Mouse (Mus musculus) brain, embryonic 18.5 days (tissue): ENCODE results near the gene Olfr287.

ENCODE experiments used
- DNase-seq: peaks from one replicate; pipeline ENCODE4 v3.0.0-alpha.2; 2012; ENCODE audit warnings: low read depth, low spot score

The Olfr287 gene

DNA sequence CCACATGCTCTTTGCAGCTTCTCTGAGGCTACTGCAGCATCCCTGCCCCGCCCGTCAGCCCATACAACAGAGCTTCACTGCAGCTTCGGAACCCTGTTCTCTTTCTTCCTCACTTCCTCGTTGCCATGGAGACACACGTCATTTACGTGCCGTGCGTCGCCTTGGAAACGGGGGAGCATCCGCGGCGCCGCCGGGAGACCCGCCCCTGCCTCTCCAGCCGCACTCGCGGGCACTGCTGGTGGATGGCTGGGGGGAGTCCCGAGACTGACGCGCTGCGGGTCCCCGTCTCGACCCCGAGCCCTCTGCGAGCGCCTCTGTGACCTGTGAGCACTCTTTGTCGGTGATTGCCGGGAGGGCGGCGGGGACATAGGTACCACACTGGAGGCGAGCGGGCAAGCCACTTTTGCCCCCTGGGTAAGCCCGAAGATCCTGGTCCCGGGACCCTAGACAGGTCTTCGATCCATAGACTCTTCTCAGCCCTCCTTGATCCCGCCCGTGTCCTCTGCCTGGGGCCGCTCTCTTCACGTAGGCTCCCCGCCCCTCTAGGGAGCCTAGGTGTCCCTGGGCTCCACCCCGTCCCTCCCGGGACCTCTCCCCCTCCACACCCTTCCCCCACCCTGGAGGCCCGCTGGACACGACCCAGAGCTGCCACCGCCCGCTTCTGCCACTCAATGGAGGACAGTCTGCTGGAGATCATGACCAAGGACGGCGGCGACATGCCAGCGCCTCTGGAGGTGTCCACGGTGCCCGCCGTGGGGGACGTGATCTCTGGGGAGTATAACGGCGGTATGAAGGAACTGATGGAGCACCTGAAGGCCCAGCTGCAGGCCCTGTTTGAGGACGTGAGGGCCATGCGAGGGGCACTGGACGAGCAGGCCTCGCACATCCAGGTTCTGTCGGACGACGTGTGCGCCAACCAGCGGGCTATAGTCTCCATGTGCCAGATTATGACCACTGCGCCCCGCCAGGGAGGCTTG is 52.9 kb downstream of the Olfr287 start:
- DNase-seq = peak; percentile 95

DNA sequence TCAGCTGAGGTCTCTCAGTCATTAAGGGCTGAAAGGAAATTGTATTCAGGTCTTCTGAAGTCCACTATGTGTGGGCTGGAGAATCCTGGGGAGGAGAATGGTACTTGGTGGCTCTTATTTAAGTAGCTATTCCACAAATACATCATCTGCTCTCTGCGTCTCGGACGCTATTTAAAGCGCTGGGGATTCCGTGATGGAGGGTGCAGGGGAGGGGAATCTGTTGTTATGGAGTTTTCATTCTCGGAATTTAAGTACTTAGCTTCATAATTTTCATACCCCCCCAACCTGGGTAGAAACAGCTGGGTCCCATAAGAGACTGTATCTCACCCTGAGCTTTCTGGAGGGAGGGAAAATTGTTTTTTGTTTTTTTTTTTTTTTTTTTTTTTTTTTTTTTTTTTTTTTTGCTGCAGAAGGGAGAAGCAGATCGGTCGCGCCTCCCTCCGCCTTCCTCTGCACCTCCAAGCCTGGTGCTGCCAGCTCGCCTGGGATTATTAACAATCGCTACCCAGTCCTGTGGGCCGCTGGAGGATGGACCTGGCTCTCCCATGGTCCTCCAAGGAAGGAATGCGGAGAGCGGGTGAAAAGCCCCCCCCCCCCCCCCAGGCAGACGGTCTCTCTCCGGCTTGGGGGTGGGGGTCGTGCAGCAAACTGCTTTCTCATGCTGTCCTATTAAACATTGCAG is 53.8 kb downstream of the Olfr287 start, which contains the start of gene Ccdc184:
Gene Ccdc184 (plus strand): TSS at position 196 of the 682 bp plus-strand sequence.
- DNase-seq = no peak

DNA sequence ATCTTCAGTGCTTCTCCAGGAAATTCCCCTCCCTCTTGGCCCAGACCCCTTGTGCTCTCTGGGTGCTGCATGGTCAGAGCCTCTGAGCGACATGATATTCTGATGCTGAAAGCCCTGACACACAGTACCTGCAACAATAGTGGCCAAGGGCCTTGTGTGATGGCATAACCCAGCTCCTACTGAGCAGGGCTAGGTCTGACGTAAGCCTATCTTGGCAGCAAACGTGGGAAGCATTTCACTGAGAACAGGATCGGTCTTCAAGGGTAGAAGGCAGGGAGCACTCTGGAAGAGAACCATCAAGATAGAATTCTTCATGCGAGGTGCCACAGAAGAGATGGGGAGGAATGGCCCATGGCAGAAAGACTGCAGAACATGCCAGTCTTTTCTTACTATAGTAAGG is 55.3 kb downstream of the Olfr287 start, which contains the start of gene Asb8:
Gene Asb8 (minus strand): TSS at position 101 of the 400 bp plus-strand sequence.
- DNase-seq = no peak

DNA sequence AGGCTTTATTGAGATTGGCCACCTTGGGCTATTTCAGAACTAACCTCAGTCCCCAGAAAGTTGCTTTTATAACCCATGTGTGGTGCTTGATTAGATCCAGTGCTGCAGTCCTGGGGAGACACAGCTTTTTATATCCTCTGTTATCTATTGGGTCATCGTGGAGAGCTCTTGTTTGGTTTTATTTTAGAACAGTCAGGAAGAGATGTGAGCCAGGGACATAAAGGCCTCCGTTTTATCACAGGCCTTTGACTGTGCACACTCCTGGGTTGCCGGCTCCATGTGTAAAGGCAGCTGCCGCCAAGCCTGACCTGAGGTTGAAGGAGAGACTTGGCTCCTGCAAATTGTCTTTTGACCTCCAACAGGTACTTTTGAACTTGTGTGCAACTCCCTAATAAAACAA is 58.3 kb downstream of the Olfr287 start:
- no peak for DNase-seq

DNA sequence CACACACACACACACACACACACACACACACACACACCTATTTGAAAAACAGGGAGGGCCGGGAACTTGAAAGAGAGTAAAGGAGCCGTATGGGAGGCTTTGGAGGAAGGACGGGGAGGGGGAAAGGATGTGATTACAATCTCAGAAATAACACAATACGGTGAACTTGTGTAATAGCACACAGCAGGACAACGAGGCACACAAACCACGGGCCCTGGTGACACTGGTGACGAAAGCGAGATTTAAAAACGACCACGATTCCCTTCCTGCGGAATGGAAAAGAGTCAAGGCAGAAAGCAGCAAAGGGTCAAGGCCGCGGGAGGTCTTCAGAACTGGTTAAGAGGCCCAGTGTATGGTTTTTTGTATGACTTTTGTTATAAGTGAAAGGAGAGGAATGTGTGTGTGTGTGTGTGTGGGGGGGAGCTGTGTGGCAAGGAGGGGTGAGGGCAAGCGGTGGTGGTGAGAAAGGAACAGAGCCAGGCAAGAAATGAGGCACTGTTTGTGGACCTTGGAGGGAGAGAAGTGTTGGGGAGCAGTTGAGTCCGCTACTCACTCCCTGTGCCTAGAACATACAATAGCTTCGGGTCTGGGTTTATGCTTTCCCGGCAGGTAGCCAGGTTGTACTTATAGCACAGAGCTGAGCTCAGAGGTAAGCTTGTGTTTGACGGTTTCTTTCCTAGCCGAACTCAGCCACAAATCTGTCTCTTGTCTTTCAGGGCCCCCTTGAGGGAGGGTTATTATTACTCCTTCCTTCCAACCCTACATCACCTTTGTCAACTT is 59.6 kb downstream of the Olfr287 start:
- DNase-seq = no peak

DNA sequence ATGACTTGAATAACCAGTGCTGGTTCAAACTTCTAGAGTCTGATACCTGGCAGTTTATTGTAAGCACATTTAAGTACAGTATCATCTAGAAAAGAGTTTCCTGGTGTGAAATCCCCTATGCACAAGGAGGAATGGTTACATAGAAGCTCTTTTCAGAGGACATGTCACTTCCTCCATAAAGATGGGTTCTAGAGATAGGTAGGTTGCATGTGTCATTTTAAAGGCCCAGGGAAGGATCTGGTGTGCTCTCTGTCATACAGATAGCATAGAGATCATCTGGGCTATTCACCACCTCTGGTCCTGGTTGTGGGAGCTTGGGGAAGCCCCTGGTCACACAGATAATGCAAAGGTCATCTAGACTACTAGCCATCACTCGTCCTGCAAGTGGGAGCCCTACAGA is 63.6 kb downstream of the Olfr287 start:
- DNase-seq = no peak
